Mouse (Mus musculus) stomach, postnatal 0 days (tissue): ENCODE measurements around the gene Shkbp1.
A peak's percentile ranks its signal among the peaks of the same experiment; 100 is the strongest.

ENCODE experiments used
- CTCF ChIP-seq: IDR thresholded peaks from 2 replicates; pipeline ENCODE4 v1.5.1; 2016; ENCODE audit warnings: antibody characterized with exemption, low read depth, mild to moderate bottlenecking, moderate library complexity
- EP300 ChIP-seq: optimal IDR thresholded peaks from 2 replicates; pipeline ENCODE3; 2016; ENCODE audit warnings: antibody characterized with exemption

GRCm38 (mm10) chr7:27359162-27359561 lies 3.3 kb upstream of the Shkbp1 start:
- TF ChIP-seq CTCF = peak; percentile 26
- no peak for TF ChIP-seq EP300
